8 mouse cellular contexts compared by ENCODE assay signal in genomic region chr4:42933630-42934029, GRCm38 (mm10). TPM values are rescaled to one million over a fixed set of nuclear protein-coding genes. Genes with fewer than 3 reads are reported as not detected.
DNase-seq lines count a peak whose midpoint lies in the region; ATAC-seq and TF ChIP-seq lines count a peak whose summit lies in the region.

No protein-coding gene starts in this region.

- H3K27me3 ChIP-seq in embryonic facial prominence, embryonic 15.5 days: peaks cover 13% of the 10 kb centered on the region; the same call in 1 of the 2 replicates
- H3K27me3 ChIP-seq in heart, embryonic 11.5 days (ENCODE audit: control insufficient read depth, insufficient read depth, low read length): peaks cover 26% of the 10 kb centered on the region
- no peaks in the 10 kb centered on the region for H3K27me3 ChIP-seq in kidney, adult 2 months (replicated peaks; ENCODE audit: control insufficient read depth, insufficient read depth, low read length)
- peaks cover 64% of the 10 kb centered on the region for H3K27me3 ChIP-seq in liver, embryonic 15.5 days
- peaks cover 70% of the 10 kb centered on the region for H3K27me3 ChIP-seq in myocyte (ENCODE audit: control insufficient read depth, insufficient read depth, insufficient read length)

- peak overlapping the region; percentile 47 for H3K4me2 ChIP-seq in embryonic facial prominence, embryonic 15.5 days (replicated peaks)
- H3K4me2 ChIP-seq in heart, embryonic 11.5 days: peak overlapping the region; percentile 61
- H3K4me2 ChIP-seq in liver, embryonic 15.5 days: peak overlapping the region; percentile 41
- H3K4me2 ChIP-seq in myocyte (ENCODE audit: low read depth): peak overlapping the region; percentile 12

- peaks cover 6% of the 10 kb centered on the region for H3K4me1 ChIP-seq in embryonic facial prominence, embryonic 15.5 days
- H3K4me1 ChIP-seq in heart, embryonic 11.5 days (ENCODE audit: control insufficient read depth, insufficient read depth, low read length): peaks cover 10% of the 10 kb centered on the region; the same call in 1 of the 2 replicates
- H3K4me1 ChIP-seq in kidney, adult 2 months (ENCODE audit: control insufficient read depth, insufficient read depth, low read length): no peaks in the 10 kb centered on the region
- H3K4me1 ChIP-seq in liver, embryonic 15.5 days (replicated peaks): peaks cover 6% of the 10 kb centered on the region; the same call in 1 of the 2 replicates

- TF ChIP-seq CTCF in kidney, adult 2 months (conservative IDR thresholded peaks at IDR 0.05; ENCODE audit: insufficient read depth, insufficient read length, low read depth, low read length): no peak

- H3ac ChIP-seq in myocyte (ENCODE audit: control insufficient read depth, insufficient read length): no peak overlapping the region

- no peak; the same call in 1 of the 2 replicates for ATAC-seq in embryonic facial prominence, embryonic 15.5 days (ENCODE audit: insufficient number of reproducible peaks, low FRiP score, low TSS enrichment, low read depth)
- peak; percentile 49; the same call in 1 of the 2 replicates for ATAC-seq in heart, embryonic 11.5 days (replicated peaks; ENCODE audit: insufficient number of reproducible peaks, low FRiP score, low TSS enrichment)
- ATAC-seq in liver, embryonic 15.5 days (ENCODE audit: insufficient read depth): no peak

- no peaks in the 10 kb centered on the region for H3K9me3 ChIP-seq in embryonic facial prominence, embryonic 15.5 days (replicated peaks)
- H3K9me3 ChIP-seq in heart, embryonic 11.5 days (replicated peaks; ENCODE audit: control insufficient read depth, low read length): no peaks in the 10 kb centered on the region
- H3K9me3 ChIP-seq in liver, embryonic 15.5 days (replicated peaks): no peaks in the 10 kb centered on the region

- no peak overlapping the region for H3K9ac ChIP-seq in embryonic facial prominence, embryonic 15.5 days
- H3K9ac ChIP-seq in heart, embryonic 11.5 days (ENCODE audit: low read depth, low read length): 0 out of 2 replicates have a peak overlapping the region, but pooled peaks have one; percentile 39
- no peak overlapping the region for H3K9ac ChIP-seq in liver, embryonic 15.5 days

- H3K79me2 ChIP-seq in myocyte (ENCODE audit: control insufficient read depth, insufficient read depth): no peaks in the 10 kb centered on the region

- H3K36me3 ChIP-seq in embryonic facial prominence, embryonic 15.5 days: no peaks in the 10 kb centered on the region
- no peaks in the 10 kb centered on the region for H3K36me3 ChIP-seq in heart, embryonic 11.5 days (ENCODE audit: control insufficient read depth, insufficient read depth, low read length)
- H3K36me3 ChIP-seq in kidney, adult 2 months (ENCODE audit: control insufficient read depth, insufficient read depth, low read length): no peaks in the 10 kb centered on the region
- no peaks in the 10 kb centered on the region for H3K36me3 ChIP-seq in liver, embryonic 15.5 days (replicated peaks)
- no peaks in the 10 kb centered on the region for H3K36me3 ChIP-seq in myocyte (ENCODE audit: control insufficient read depth, insufficient read depth)

- DNase-seq in cerebellum, postnatal 4 days (ENCODE audit: low spot score in 2 of 2): peak; percentile 18 to 55
- DNase-seq in cerebellum, adult 9-10 months: no peak
- DNase-seq in kidney, adult 2 months: peak; percentile 57
- peak; percentile 53 for DNase-seq in urinary bladder, postnatal 25 days (ENCODE audit: low spot score)

- no peak for TF ChIP-seq POLR2A in kidney, adult 2 months (IDR thresholded peaks at IDR 0.05; ENCODE audit: low read depth, low read length)
- TF ChIP-seq POLR2A in myocyte (IDR thresholded peaks at IDR 0.05; ENCODE audit: insufficient read length, low read depth): no peak

- H3K4me3 ChIP-seq in embryonic facial prominence, embryonic 15.5 days (replicated peaks): peak overlapping the region; percentile 17; the same call in 1 of the 2 replicates
- H3K4me3 ChIP-seq in heart, embryonic 11.5 days (ENCODE audit: low read depth, low read length): 0 out of 2 replicates have a peak overlapping the region, but pooled peaks have one; percentile 26
- no peak overlapping the region; the same call in 1 of the 2 replicates for H3K4me3 ChIP-seq in kidney, adult 2 months (ENCODE audit: insufficient read depth, low read depth, low read length)
- no peak overlapping the region for H3K4me3 ChIP-seq in liver, embryonic 15.5 days (replicated peaks)
- H3K4me3 ChIP-seq in myocyte: no peak overlapping the region

- 6% methylated on average over 22 of the region's 22 CpGs for WGBS in embryonic facial prominence, embryonic 15.5 days
- 9% methylated on average over 22 of the region's 22 CpGs for WGBS in heart, embryonic 11.5 days (ENCODE audit: insufficient replicate concordance)
- 6% methylated on average over 22 of the region's 22 CpGs for WGBS in kidney, adult 2 months
- WGBS in liver, embryonic 15.5 days (ENCODE audit: insufficient replicate concordance): 5% methylated on average over 22 of the region's 22 CpGs

- H3K27ac ChIP-seq in embryonic facial prominence, embryonic 15.5 days (replicated peaks): 0 out of 2 replicates have a peak overlapping the region, but pooled peaks have one; percentile 22
- no peak overlapping the region for H3K27ac ChIP-seq in heart, embryonic 11.5 days (ENCODE audit: low read depth, low read length)
- no peak overlapping the region for H3K27ac ChIP-seq in kidney, adult 2 months (ENCODE audit: insufficient read depth, low read depth, low read length)
- H3K27ac ChIP-seq in liver, embryonic 15.5 days (replicated peaks): no peak overlapping the region

TF ChIP-seq in myocyte, 11 proteins besides CTCF, POLR2A, EP300 and RAD21:
- TF ChIP-seq POLR2AphosphoS2 (IDR thresholded peaks at IDR 0.05; ENCODE audit: insufficient read length, low read depth): no peak
- no peak for TF ChIP-seq E2F4 (IDR thresholded peaks at IDR 0.05; ENCODE audit: insufficient read depth)
- TF ChIP-seq TCF3 (IDR thresholded peaks at IDR 0.05; ENCODE audit: insufficient read length, low read depth): no peak
- no peak for TF ChIP-seq CEBPB (IDR thresholded peaks at IDR 0.05; ENCODE audit: insufficient read depth, poor library complexity, severe bottlenecking)
- TF ChIP-seq MAX (IDR thresholded peaks at IDR 0.05; ENCODE audit: low read depth): no peak
- TF ChIP-seq MYOD1 (IDR thresholded peaks at IDR 0.05; ENCODE audit: control insufficient read depth in 1 of 3, insufficient read length in 2 of 3, low read depth in 2 of 3): no peak
- TF ChIP-seq MYOG (IDR thresholded peaks at IDR 0.05; ENCODE audit: control insufficient read depth in 1 of 3, insufficient read depth in 1 of 3, insufficient read length in 2 of 3, low read depth in 2 of 3): no peak
- no peak for TF ChIP-seq REST (IDR thresholded peaks at IDR 0.05; ENCODE audit: insufficient read depth, insufficient read length)
- TF ChIP-seq SRF (IDR thresholded peaks at IDR 0.05; ENCODE audit: control insufficient read depth, insufficient read length, low read depth): no peak
- no peak for TF ChIP-seq USF1 (IDR thresholded peaks at IDR 0.05; ENCODE audit: low read depth)
- no peak for TF ChIP-seq TCF12 (IDR thresholded peaks at IDR 0.05; ENCODE audit: insufficient read depth, poor library complexity, severe bottlenecking)

RNA-seq across cellular contexts. Expression of gene Dnajb5, which starts 16.0 kb away (rescaled TPM):
- polyA plus RNA-seq in embryonic facial prominence, embryonic 15.5 days (2015; fragmentation: Nextera tagmentation; extraction: Ambion mirVana): 10.4 and 11.6 TPM in 2 replicates
- polyA plus RNA-seq in heart, embryonic 11.5 days (2014; fragmentation: Nextera tagmentation; extraction: Ambion mirVana): 11.8 and 12.9 TPM in 2 replicates
- 6.5 and 8.1 TPM in 2 replicates for polyA plus RNA-seq in kidney, adult 2 months (2012; rRNA removed)
- 1.2 and 1.5 TPM in 2 replicates for polyA plus RNA-seq in liver, embryonic 15.5 days (2015; fragmentation: Nextera tagmentation; extraction: Ambion mirVana)
- 32.8 TPM for polyA plus RNA-seq in myocyte (2012; fragmentation: generic; extraction: Trizol)

RNA-seq across cellular contexts. Expression of gene Phf24, which starts 17.2 kb away (rescaled TPM):
- 2.0 and 2.8 TPM in 2 replicates for polyA plus RNA-seq in embryonic facial prominence, embryonic 15.5 days (2015; fragmentation: Nextera tagmentation; extraction: Ambion mirVana)
- 1.9 and 2.4 TPM in 2 replicates for polyA plus RNA-seq in heart, embryonic 11.5 days (2014; fragmentation: Nextera tagmentation; extraction: Ambion mirVana)
- 1.1 TPM in 2 replicates for polyA plus RNA-seq in kidney, adult 2 months (2012; rRNA removed)
- polyA plus RNA-seq in liver, embryonic 15.5 days (2015; fragmentation: Nextera tagmentation; extraction: Ambion mirVana): 0.12 and 0.16 TPM in 2 replicates
- not detected for polyA plus RNA-seq in myocyte (2012; fragmentation: generic; extraction: Trizol)

RNA-seq across cellular contexts. Expression of gene 1700022I11Rik, which starts 35.8 kb away (rescaled TPM):
- polyA plus RNA-seq in embryonic facial prominence, embryonic 15.5 days (2015; fragmentation: Nextera tagmentation; extraction: Ambion mirVana): 0.24 and 1.6 TPM in 2 replicates
- polyA plus RNA-seq in heart, embryonic 11.5 days (2014; fragmentation: Nextera tagmentation; extraction: Ambion mirVana): 0.36 and 0.69 TPM in 2 replicates
- not detected in 2 replicates for polyA plus RNA-seq in kidney, adult 2 months (2012; rRNA removed)
- polyA plus RNA-seq in liver, embryonic 15.5 days (2015; fragmentation: Nextera tagmentation; extraction: Ambion mirVana): 0.24 TPM in 1 of 2 replicates, not detected in the other
- 0.76 TPM for polyA plus RNA-seq in myocyte (2012; fragmentation: generic; extraction: Trizol)

RNA-seq across cellular contexts. Expression of gene Fam205c, which starts 59.6 kb away (rescaled TPM):
- polyA plus RNA-seq in embryonic facial prominence, embryonic 15.5 days (2015; fragmentation: Nextera tagmentation; extraction: Ambion mirVana): 0.36 and 0.46 TPM in 2 replicates
- 0.46 TPM in 1 of 2 replicates, not detected in the other for polyA plus RNA-seq in heart, embryonic 11.5 days (2014; fragmentation: Nextera tagmentation; extraction: Ambion mirVana)
- polyA plus RNA-seq in kidney, adult 2 months (2012; rRNA removed): not detected in 2 replicates
- polyA plus RNA-seq in liver, embryonic 15.5 days (2015; fragmentation: Nextera tagmentation; extraction: Ambion mirVana): 0.35 and 0.61 TPM in 2 replicates
- not detected for polyA plus RNA-seq in myocyte (2012; fragmentation: generic; extraction: Trizol)

Comparison
In these comparisons a context has a peak if more than half of its experiments do, and no peak if none do; other contexts are left out.
1. H3K4me3 ChIP-seq: peak in embryonic facial prominence, embryonic 15.5 days (single experiment) and heart, embryonic 11.5 days (single experiment); none in kidney, adult 2 months (single experiment), liver, embryonic 15.5 days (single experiment) and myocyte (single experiment).
2. Peak in every context shown above with its lines, with median percentiles within 50 percentile points of each other: H3K4me2 ChIP-seq.